Mouse (Mus musculus) embryonic fibroblast, embryonic 13.5 days (primary cell): ENCODE data around the gene Vps51. TPM values are rescaled to one million over a fixed set of nuclear protein-coding genes. Genes with fewer than 3 reads are reported as not detected.

Experiments
- H3K27ac ChIP-seq: 2 replicates; pipeline ENCODE4 v1.5.1; 2012; ENCODE audit warnings: low read length, control low read depth, inconsistent platforms; ENCODE audit not compliant: insufficient read depth
- H3K4me1 ChIP-seq: 2 replicates; pipeline ENCODE4 v1.6.1; 2011; ENCODE audit warnings: low read length; ENCODE audit not compliant: control insufficient read depth, insufficient read depth
- H3K4me3 ChIP-seq: 2 replicates; pipeline ENCODE4 v1.5.1; 2011; ENCODE audit warnings: mild to moderate bottlenecking, control low read depth, low read length; ENCODE audit not compliant: insufficient read depth
- CTCF ChIP-seq: IDR thresholded peaks from 2 replicates; pipeline ENCODE4 v1.5.1; 2011; ENCODE audit warnings: mild to moderate bottlenecking, control low read depth, low read length, moderate library complexity, borderline replicate concordance; ENCODE audit not compliant: insufficient read depth
- POLR2A ChIP-seq: IDR thresholded peaks from 2 replicates; pipeline ENCODE4 v1.6.1; 2011; ENCODE audit warnings: low read depth, mild to moderate bottlenecking, control low read depth, low read length, moderate library complexity
- polyA plus RNA-seq: library from polyadenylated mRNA; stranded (reverse); fragments of >200 nt; gene quantifications from 2 replicates; pipeline ENCODE4 v1.2.4, GENCODE M21; 2011; ENCODE audit warnings: low read depth; ENCODE audit not compliant: missing spikeins, insufficient read length

Gene Vps51
- polyA plus RNA-seq: 23.2 and 23.5 TPM in 2 replicates

DNA sequence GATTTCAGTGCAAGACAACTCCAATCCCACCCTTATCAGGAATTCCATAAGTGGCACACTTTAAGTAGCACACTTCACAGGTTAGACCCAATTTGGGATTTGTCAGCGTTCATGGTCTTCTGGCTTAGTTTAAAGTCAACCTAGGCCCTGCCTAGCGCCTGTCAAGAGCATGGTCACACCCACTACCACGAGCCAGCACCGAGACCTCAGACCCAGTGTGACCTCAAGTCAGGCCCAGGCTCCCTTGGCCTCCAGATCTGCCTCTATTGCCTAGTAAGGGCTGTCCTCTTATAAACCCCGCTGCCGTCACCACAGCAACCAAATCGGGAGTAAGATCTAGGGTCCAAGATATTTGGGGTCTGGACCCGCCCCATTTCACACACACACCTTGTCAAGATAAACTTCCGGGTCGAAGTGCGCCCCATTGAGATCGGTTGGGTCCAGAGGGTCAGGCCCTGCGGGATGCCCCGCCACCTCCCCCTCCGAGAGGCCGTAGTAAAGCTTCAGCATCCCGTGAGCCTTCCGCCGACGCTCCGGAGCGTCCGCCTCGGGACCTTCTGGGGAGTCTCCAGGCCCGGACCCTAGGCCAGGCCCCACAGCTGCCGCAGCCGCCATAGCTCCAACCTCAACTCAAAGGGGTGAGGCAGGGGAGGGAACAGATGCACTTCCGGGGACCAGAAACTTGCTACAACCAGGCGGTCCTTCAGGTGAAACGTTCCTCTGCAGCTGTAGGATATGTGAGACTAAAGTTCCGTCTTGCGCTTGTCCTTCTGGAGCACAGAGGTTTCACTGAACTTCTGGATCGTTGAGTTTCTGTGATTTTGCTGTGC, at the start of gene Vps51:
TSS of gene Vps51 (minus strand) at position 668 of the 830 bp plus-strand sequence.
- Histone ChIP-seq H3K4me1 (no peaks in the 10 kb centered on the region), H3K4me3 (peak within 1 kb of the TSS; percentile 64), H3K27ac (peak within 1 kb of the TSS; percentile 62; the same call in 1 of the 2 replicates)
- peak; percentile 50 for TF ChIP-seq POLR2A
- TF ChIP-seq CTCF: no peak

GRCm38 (mm10) chr19:6126289-6126688, 49.3 kb upstream of the Vps51 start:
- TF ChIP-seq CTCF (no peak), POLR2A (no peak)
- Histone ChIP-seq H3K4me1 (no peaks in the 10 kb centered on the region), H3K27ac (no peak overlapping the region), H3K4me3 (no peak overlapping the region)

GRCm38 (mm10) chr19:6124898-6125297, 47.9 kb upstream of the Vps51 start:
- no peaks in the 10 kb centered on the region for H3K4me1 ChIP-seq
- TF ChIP-seq CTCF (no peak), POLR2A (no peak)
- no peak overlapping the region for H3K4me3 ChIP-seq
- H3K27ac ChIP-seq: peak overlapping the region; percentile 59; the same call in 1 of the 2 replicates

- TF ChIP-seq CTCF: no peak
- no peak for TF ChIP-seq POLR2A
Measured at GRCm38 (mm10) chr19:6123330-6123729, 46.3 kb upstream of the Vps51 start.

GRCm38 (mm10) chr19:6121761-6122160, 44.7 kb upstream of the Vps51 start:
- Histone ChIP-seq H3K27ac (no peak overlapping the region), H3K4me3 (no peak overlapping the region)

More at GRCm38 (mm10) chr19:6123330-6123729, 46.3 kb upstream of the Vps51 start:
- Histone ChIP-seq H3K4me3 (no peak overlapping the region), H3K27ac (no peak overlapping the region), H3K4me1 (no peaks in the 10 kb centered on the region)

GRCm38 (mm10) chr19:6118677-6119185, 41.7 kb upstream of the Vps51 start:
- Histone ChIP-seq H3K4me3 (peak overlapping the region; percentile 51), H3K27ac (peak overlapping the region; percentile 99), H3K4me1 (no peaks in the 10 kb centered on the region)
- TF ChIP-seq CTCF (no peak), POLR2A (peak; percentile 62; the same call in 1 of the 2 replicates)

More at GRCm38 (mm10) chr19:6121761-6122160, 44.7 kb upstream of the Vps51 start:
- TF ChIP-seq CTCF: no peak
- TF ChIP-seq POLR2A: no peak
- H3K4me1 ChIP-seq: no peaks in the 10 kb centered on the region

DNA sequence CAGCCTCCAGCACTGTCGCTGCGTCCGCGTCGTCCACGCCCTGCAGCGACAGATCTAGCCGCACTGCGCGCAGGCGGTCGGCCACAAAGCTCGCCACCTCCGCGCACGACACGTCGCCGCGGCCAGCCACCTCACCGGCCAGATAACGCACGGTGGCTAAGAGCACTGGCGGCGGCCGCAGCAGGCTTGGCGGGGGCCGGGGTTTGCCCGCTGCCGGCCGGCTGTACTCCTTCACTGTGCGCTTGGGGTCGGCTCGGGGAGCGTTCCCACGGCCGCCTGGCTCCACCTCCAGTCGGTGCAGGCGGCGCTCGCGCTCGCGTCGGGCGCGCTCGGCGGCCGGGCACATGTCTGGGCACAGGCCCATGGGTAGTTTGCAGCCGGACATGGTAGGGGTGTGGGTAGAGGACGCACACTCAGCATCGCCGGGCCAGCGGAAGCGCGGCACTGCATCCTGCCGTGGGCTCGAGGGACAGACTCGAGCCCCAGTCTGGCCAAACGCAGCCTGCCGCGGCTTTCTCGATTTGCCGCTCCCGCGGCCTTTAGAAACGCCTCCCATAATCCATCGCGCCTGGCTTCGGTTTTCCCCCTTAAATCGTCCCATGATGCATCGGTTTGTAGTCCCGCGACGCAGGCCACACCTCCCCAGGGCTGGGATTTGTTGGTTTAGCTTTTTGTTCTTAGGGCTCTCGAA, 41.1 kb upstream of the Vps51 start, which contains the start of gene Sac3d1:
TSS of gene Sac3d1 (minus strand) at position 665 of the 691 bp plus-strand sequence.
- peak within 1 kb of the TSS; percentile 88 for H3K4me3 ChIP-seq
- H3K27ac ChIP-seq: peak within 1 kb of the TSS; percentile 99
- peak; percentile 50 for TF ChIP-seq POLR2A
- no peak for TF ChIP-seq CTCF
- no peaks in the 10 kb centered on the region for H3K4me1 ChIP-seq

- TF ChIP-seq CTCF (no peak), POLR2A (no peak)
- peak overlapping the region; percentile 99 for H3K27ac ChIP-seq
- peak overlapping the region; percentile 88 for H3K4me3 ChIP-seq
- H3K4me1 ChIP-seq: no peaks in the 10 kb centered on the region
Measured at GRCm38 (mm10) chr19:6117346-6117985, 40.4 kb upstream of the Vps51 start.

DNA sequence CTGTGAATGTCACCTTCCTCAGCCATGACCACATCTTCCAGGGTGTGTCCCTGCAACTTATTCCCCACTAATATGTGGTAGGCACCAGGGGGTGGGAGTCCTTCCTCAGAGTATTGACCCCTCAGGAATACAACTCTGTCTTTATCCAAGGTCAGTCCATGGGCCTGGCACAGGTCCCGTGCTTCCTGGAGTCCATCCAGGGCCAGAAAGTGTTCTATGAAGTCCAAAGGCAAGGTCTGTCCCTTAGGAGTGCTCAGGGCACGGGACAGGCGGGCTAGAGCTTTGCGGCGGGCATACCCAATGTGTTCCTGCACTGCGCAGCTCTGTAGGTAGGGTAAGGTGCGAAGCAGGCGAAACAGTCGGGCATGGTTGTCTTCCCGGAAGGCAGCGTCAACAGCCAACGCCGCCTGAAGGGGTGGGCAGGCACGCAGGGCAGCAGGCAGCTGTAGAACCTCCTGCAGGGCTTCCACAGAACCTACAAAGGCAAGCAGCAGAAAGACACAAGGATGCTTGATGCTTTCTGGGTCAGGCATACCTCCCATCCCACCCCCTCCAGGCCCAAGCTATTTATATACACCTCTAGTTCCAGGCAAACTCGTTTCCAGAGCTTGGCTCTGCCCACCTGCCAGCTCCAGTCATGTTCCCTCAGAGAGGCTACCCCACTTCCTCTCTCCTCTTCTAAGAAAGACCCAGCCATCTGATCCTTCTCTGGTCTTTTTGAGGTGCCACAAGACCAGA, 39.3 kb upstream of the Vps51 start:
- Histone ChIP-seq H3K4me1 (no peaks in the 10 kb centered on the region), H3K27ac (no peak overlapping the region), H3K4me3 (peak overlapping the region; percentile 88)
- TF ChIP-seq CTCF: no peak
- TF ChIP-seq POLR2A: no peak
